Mouse (Mus musculus) cerebellum, postnatal 4 days (tissue): ENCODE results near the gene 4933417A18Rik.
A peak's percentile ranks its signal among the peaks of the same experiment; 100 is the strongest.
"Not testable (repeated sequence)": the region's sequence is repeated elsewhere in the genome, so short reads cannot be mapped to it uniquely, and the experiment has no call there.

Experiments used
- DNase-seq, 2 experiments: peaks; one replicate each; pipeline ENCODE4 v3.0.0; 2022; ENCODE audit warnings: low spot score in 2 of 2, mixed read lengths in 1 of 2

The 4933417A18Rik gene

GRCm38 (mm10) chr13:34973770-34974169, 49.6 kb downstream of the 4933417A18Rik start:
- DNase-seq: no peak

- DNase-seq: no peak
Measured at GRCm38 (mm10) chr13:34976116-34976515, 51.9 kb downstream of the 4933417A18Rik start.

- no peak for DNase-seq
Measured at GRCm38 (mm10) chr13:34977410-34977809, 53.2 kb downstream of the 4933417A18Rik start.

DNA sequence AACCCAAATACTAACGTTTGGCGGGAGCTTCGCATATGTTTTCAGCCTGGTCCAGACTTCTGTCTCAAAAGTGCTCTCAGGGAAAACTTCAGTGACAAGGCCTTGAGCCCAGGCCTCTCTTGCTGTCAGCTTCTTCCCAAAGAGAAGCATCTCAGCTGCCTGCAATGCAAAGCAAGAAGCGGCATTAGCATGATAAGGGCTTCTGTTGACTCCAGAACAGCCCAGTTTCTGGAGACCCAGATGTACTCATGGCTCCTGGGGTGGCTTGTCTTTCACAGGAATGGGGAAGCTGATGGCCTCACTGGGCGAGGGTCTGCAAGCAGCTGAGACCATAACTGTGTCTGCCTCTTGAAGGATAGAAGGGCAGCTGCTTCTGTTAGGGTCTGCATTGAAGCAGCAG, 54.4 kb downstream of the 4933417A18Rik start:
- DNase-seq: not testable (repeated sequence)

- not testable (repeated sequence) for DNase-seq
Measured at GRCm38 (mm10) chr13:34983479-34983878, 59.3 kb downstream of the 4933417A18Rik start.

- DNase-seq: no peak
Measured at GRCm38 (mm10) chr13:34991581-34992273, 67.5 kb downstream of the 4933417A18Rik start.

GRCm38 (mm10) chr13:34993085-34993484, 68.9 kb downstream of the 4933417A18Rik start:
- no peak for DNase-seq

GRCm38 (mm10) chr13:34993595-34993982, 69.4 kb downstream of the 4933417A18Rik start:
- no peak for DNase-seq

DNA sequence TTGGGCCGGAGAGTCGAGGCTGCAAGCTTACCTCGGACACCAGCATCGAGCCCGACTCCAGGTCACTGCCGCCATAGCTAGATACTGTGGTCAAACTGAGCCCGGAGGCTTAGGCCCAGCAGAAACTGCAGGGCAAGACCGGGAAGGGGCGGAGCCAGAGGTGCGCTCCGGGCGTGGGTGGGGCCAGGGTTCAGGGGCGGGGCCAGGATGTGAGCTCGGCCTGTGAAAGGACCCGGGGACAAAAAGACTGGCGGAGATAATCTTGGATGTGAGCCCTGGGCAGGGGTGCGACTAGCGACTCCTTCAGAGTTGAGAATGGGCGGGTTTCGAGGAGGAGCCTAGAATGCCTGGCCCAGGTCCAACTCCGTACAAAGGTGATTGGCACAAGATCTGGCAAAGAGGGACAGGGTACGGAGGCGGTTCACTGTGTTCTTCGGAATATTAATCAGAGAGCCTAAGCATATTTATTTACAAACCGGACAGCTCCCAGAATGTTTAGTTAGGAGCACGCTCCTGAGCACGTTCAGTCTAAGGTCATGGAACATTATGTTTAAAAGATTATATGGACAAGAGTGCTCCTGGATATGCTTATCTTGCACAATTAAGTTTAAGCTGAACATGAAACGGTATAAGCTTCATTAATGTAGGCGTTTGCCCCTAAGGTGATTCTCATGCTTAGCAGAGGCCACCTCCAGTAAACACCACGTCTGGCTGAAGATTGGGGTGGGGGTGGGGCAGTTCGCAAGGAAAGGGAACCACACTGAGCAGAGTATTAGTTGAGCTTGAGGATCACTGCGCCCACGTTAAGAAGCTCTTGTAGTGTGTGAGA, 70.0 kb downstream of the 4933417A18Rik start:
- DNase-seq: peak; percentile 86 to 95

- DNase-seq: no peak
Measured at GRCm38 (mm10) chr13:34995925-34996324, 71.7 kb downstream of the 4933417A18Rik start.
